Mouse (Mus musculus) frontal cortex, adult 2 months (tissue): ENCODE data around the gene Prr15. TPM values are rescaled to one million over a fixed set of nuclear protein-coding genes. Genes with fewer than 3 reads are reported as not detected.

ENCODE experiments used
- DNase-seq, 2 experiments: peaks; one replicate each; pipeline ENCODE4 v3.0.0; 2022; ENCODE audit warnings: low spot score in 1 of 2; ENCODE audit errors: extremely low spot score in 1 of 2
- polyA plus RNA-seq: library from polyadenylated mRNA; depleted of rRNA; stranded (reverse); fragments of >200 nt; gene quantifications from 2 replicates; pipeline ENCODE4 v1.2.3, GENCODE M21; 2012

Gene Prr15
- polyA plus RNA-seq, 1 experiment, result 1.2 TPM

GRCm38 (mm10) chr6:54330166-54330565, 4.5 kb downstream of the Prr15 start:
- no peak for DNase-seq

GRCm38 (mm10) chr6:54331765-54332164, 6.1 kb downstream of the Prr15 start:
- no peak for DNase-seq

GRCm38 (mm10) chr6:54332203-54332602, 6.6 kb downstream of the Prr15 start:
- no peak for DNase-seq

GRCm38 (mm10) chr6:54333116-54333651, 7.5 kb downstream of the Prr15 start:
- no peak for DNase-seq

GRCm38 (mm10) chr6:54333652-54334396, 8.2 kb downstream of the Prr15 start:
- no peak for DNase-seq

GRCm38 (mm10) chr6:54337321-54337720, 11.7 kb downstream of the Prr15 start:
- no peak for DNase-seq

GRCm38 (mm10) chr6:54341133-54341532, 15.5 kb downstream of the Prr15 start:
- no peak for DNase-seq

- no peak for DNase-seq
These were observed 16.6 kb downstream of the Prr15 start for GRCm38 (mm10) chr6:54342223-54342622.

GRCm38 (mm10) chr6:54351860-54352259, 26.2 kb downstream of the Prr15 start:
- DNase-seq, result no peak

- no peak for DNase-seq
These were observed 27.5 kb downstream of the Prr15 start for GRCm38 (mm10) chr6:54352931-54353690.

- no peak for DNase-seq
These were observed 28.1 kb downstream of the Prr15 start for GRCm38 (mm10) chr6:54353698-54354097.

- no peak for DNase-seq
These were observed 30.0 kb downstream of the Prr15 start for GRCm38 (mm10) chr6:54355626-54356025.

GRCm38 (mm10) chr6:54362526-54363324, 37.1 kb downstream of the Prr15 start:
- DNase-seq, result no peak

GRCm38 (mm10) chr6:54364406-54365136, 38.9 kb downstream of the Prr15 start:
- DNase-seq, result no peak

GRCm38 (mm10) chr6:54366607-54367006, 41.0 kb downstream of the Prr15 start:
- DNase-seq, result no peak

GRCm38 (mm10) chr6:54368071-54368470, 42.4 kb downstream of the Prr15 start:
- DNase-seq, result peak in 1 of 2 experiments; percentile 70

- no peak for DNase-seq
These were observed 44.4 kb downstream of the Prr15 start for GRCm38 (mm10) chr6:54369913-54370542.

- no peak for DNase-seq
These were observed 46.2 kb downstream of the Prr15 start for GRCm38 (mm10) chr6:54371874-54372273.

GRCm38 (mm10) chr6:54379356-54379755, 53.7 kb downstream of the Prr15 start:
- no peak for DNase-seq
